Mouse (Mus musculus) intestine, postnatal 0 days (tissue): ENCODE data around the gene Tstd1. TPM values are rescaled to one million over a fixed set of nuclear protein-coding genes. Genes with fewer than 3 reads are reported as not detected.

Experiments
- ATAC-seq: fragments of 200-750 bp; cut with Nextera tagmentation; 2 replicates; pipeline ENCODE4 v1.8.0; 2017; ENCODE audit warnings: mild to moderate bottlenecking, moderate TSS enrichment, moderate library complexity
- H3K27ac ChIP-seq: fragments of 300-500 bp; sonication (generic); 2 replicates; pipeline ENCODE4 v1.5.1; 2014; ENCODE audit warnings: mild to moderate bottlenecking, low read depth, low read length, moderate library complexity
- H3K27me3 ChIP-seq: fragments of 300-500 bp; sonication (generic); replicated peaks from 2 replicates; pipeline ENCODE4 v1.6.1; 2014; ENCODE audit warnings: low read length, mixed read lengths; ENCODE audit not compliant: control insufficient read depth, insufficient read depth
- H3K36me3 ChIP-seq: fragments of 300-500 bp; sonication (generic); 2 replicates; pipeline ENCODE4 v1.6.1; 2014; ENCODE audit warnings: mild to moderate bottlenecking, moderate library complexity; ENCODE audit not compliant: control insufficient read depth, insufficient read depth
- H3K4me1 ChIP-seq: fragments of 300-500 bp; sonication (generic); replicated peaks from 2 replicates; pipeline ENCODE4 v1.6.1; 2014; ENCODE audit warnings: antibody characterized with exemption, low read length, mixed read lengths; ENCODE audit not compliant: control insufficient read depth, insufficient read depth
- H3K4me2 ChIP-seq: fragments of 300-500 bp; sonication (generic); replicated peaks from 2 replicates; pipeline ENCODE4 v1.6.1; 2014; ENCODE audit warnings: low read depth, mild to moderate bottlenecking, moderate library complexity
- H3K4me3 ChIP-seq: fragments of 300-500 bp; sonication (generic); 2 replicates; pipeline ENCODE4 v1.5.1; 2014; ENCODE audit warnings: low read depth, low read length
- H3K9ac ChIP-seq: fragments of 300-500 bp; sonication (generic); 2 replicates; pipeline ENCODE4 v1.6.1; 2014; ENCODE audit warnings: mild to moderate bottlenecking, low read depth, low read length
- H3K9me3 ChIP-seq: fragments of 300-500 bp; sonication (generic); 2 replicates; pipeline ENCODE4 v1.6.1; 2016; ENCODE audit warnings: mixed run types; ENCODE audit not compliant: control insufficient read depth
- CTCF ChIP-seq: sonication (generic); IDR thresholded peaks from 2 replicates; pipeline ENCODE4 v1.5.1; 2016; ENCODE audit warnings: low read depth, mild to moderate bottlenecking, control low read depth, antibody characterized with exemption, moderate library complexity
- WGBS: fragments of 180-500 bp; shearing (Covaris S2); extraction: QIAGEN DNeasy Blood & Tissue Kit; methylation state at CpG from one replicate; pipeline ENCODE4 v1.1.7; 2014; 5-methylcytosine and 5-hydroxymethylcytosine counted together
- polyA plus RNA-seq: library from polyadenylated mRNA; unstranded; fragments of >200 nt; fragmentation: Nextera tagmentation; extraction: Ambion mirVana; gene quantifications from 2 replicates; pipeline ENCODE4 v1.2.1, GENCODE M21; 2015

The Tstd1 gene
- polyA plus RNA-seq = 1.7 and 2.8 TPM in 2 replicates

DNA sequence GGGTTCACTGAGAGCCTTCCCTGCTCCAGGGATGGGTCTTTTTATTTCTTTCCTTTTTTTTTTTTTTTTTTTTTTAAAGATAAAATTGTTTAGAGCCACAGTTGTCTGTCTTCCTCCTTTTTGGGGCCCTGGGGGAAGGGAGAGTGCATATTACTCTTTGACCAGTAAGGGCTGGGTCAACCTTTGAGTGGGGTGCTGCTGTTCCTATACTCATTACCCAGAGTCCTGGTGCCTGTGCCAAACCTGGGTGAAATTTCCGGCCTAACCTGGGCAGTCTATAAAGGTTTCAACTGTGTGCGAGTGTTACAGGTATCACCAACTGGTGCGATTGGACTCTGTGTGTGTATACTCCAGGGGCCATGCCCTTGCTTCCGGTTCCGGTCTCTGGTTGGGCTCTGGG is at the start of gene Tstd1:
Gene Tstd1, plus strand, starts transcription at position 213 of the 400 bp plus-strand sequence.
- H3K9me3 ChIP-seq = no peaks in the 10 kb centered on the region
- peak; percentile 41; the same call in 1 of the 2 replicates for ATAC-seq
- H3K27me3 ChIP-seq = no peaks in the 10 kb centered on the region
- no peak for TF ChIP-seq CTCF
- H3K4me1 ChIP-seq = no peaks in the 10 kb centered on the region
- H3K27ac ChIP-seq = no peak within 1 kb of the TSS
- H3K4me2 ChIP-seq = no peak within 1 kb of the TSS
- no peak within 1 kb of the TSS for H3K4me3 ChIP-seq
- peaks cover 55% of the 10 kb centered on the region for H3K36me3 ChIP-seq
- 83% methylated on average over 5 of the region's 5 CpGs for WGBS
- no peak within 1 kb of the TSS for H3K9ac ChIP-seq

DNA sequence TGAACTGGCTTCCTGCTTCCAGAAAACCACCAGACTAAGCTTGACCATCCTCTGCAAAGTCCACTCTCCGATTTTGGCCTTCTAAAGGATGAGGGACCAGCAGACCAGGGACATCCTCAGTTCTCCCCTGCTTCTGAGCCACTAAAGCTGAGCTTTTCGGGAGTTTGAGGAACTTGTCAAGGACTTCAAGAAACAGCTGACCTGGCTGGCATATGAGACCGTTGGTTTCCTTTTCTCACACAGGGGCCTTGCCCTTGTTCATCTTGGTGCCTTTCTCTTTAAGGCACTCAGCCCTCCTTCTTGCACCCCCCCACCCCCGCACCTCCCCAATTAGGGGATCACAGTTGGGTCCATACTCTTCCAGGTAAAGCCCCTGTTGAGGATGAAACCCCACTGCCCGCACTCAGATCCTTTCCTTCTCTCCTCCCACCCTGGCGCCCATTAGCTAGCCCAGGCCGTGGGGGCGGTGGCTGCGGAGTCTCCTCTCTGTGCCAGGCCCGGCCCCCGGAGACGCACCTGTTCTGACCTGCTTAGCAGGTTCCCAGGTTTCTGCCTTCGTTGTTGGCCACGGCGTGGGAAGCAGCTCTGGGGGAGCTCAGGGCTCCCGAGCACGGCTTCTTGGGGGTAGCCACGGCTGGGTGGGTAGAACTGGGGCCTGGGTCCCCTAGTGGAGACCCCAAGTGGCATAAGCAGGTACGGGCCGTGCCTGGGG is 48.7 kb upstream of the Tstd1 start, which contains the start of gene Nectin4:
Gene Nectin4, plus strand, starts transcription at position 255 of the 712 bp plus-strand sequence.
- ATAC-seq = peak; percentile 72
- peak within 1 kb of the TSS; percentile 55 for H3K4me2 ChIP-seq
- TF ChIP-seq CTCF = no peak
- H3K4me1 ChIP-seq = no peaks in the 10 kb centered on the region
- WGBS = 22% methylated on average over 19 of the region's 20 CpGs
- H3K27me3 ChIP-seq = no peaks in the 10 kb centered on the region
- no peak within 1 kb of the TSS for H3K4me3 ChIP-seq
- no peak within 1 kb of the TSS for H3K27ac ChIP-seq
- no peak within 1 kb of the TSS for H3K9ac ChIP-seq
- H3K9me3 ChIP-seq = no peaks in the 10 kb centered on the region
- H3K36me3 ChIP-seq = no peaks in the 10 kb centered on the region

DNA sequence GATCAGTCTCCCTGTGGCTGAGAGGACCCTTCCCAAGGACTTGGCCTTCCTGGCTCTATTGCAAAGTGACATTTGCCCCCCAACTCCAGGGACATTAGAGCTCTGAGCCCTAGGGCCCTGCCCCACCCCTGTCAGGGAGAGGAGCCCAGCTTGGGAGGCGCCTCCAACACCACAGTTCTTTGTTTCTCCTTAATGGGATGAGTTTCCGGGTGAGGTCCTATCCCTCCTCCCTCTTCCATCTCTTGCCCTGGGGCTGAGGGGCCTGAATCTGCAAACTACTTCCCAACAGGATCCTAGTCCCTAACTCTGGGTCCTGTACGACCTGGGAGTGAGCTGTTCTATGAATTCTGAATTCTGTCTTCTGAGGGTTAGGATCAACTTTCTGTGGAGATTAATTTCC is 45.8 kb upstream of the Tstd1 start:
- Histone ChIP-seq H3K27me3 (no peaks in the 10 kb centered on the region), H3K9ac (no peak overlapping the region), H3K9me3 (no peaks in the 10 kb centered on the region), H3K36me3 (no peaks in the 10 kb centered on the region), H3K27ac (no peak overlapping the region), H3K4me3 (no peak overlapping the region), H3K4me2 (no peak overlapping the region), H3K4me1 (peaks cover 4% of the 10 kb centered on the region; the same call in 1 of the 2 replicates)
- 58% methylated on average over 3 of the region's 3 CpGs for WGBS
- no peak for ATAC-seq
- no peak for TF ChIP-seq CTCF

DNA sequence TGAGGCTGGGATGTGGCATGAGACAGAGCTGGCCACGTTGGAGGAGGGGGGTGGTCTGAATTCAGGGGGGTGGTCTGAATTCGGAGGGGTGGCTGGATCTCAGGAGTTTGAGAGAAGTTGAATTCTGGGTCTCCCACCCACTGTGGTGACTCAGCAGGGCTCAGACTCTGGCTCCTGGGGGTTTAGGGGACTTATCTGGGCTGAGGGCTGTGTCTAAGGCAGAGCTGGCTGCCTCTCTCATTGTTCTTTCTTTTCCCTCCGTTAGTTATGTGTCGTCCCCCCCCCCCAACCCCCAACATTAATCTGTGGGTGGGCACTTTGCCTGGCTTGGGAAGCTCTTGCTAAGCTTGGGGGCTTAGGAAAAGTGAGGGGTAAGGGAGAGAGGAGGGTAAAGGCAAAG is 44.7 kb upstream of the Tstd1 start:
- Histone ChIP-seq H3K9me3 (no peaks in the 10 kb centered on the region), H3K9ac (no peak overlapping the region), H3K36me3 (no peaks in the 10 kb centered on the region), H3K4me2 (no peak overlapping the region), H3K27ac (no peak overlapping the region), H3K27me3 (no peaks in the 10 kb centered on the region), H3K4me1 (peaks cover 4% of the 10 kb centered on the region; the same call in 1 of the 2 replicates), H3K4me3 (no peak overlapping the region)
- no peak for TF ChIP-seq CTCF
- ATAC-seq = no peak
- 10% methylated on average over 3 of the region's 4 CpGs for WGBS

DNA sequence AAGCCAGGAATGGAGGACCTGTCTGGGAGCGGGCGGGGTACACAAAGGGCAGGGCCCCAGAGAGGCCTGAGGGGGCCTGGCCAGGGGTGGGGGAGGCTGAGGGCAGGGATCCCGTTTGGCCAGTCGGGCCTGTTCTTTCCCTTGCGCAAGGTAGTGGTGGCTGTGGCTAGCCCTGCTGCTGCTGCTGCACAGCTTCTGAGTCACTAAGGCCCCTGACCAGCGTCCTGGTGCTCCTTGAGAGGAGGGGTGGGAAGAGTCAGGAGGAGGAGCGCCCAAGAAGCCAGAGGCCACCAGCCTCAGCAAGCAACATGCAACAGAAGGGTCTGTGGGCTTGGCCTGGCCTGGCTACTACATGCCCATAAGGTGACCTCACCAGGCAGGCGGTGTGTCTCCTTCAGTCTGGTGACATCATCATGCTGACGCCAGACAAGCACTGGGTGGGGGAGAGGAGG is 43.0 kb upstream of the Tstd1 start:
- peak; percentile 76 for ATAC-seq
- TF ChIP-seq CTCF = no peak
- Histone ChIP-seq H3K27me3 (peaks cover 3% of the 10 kb centered on the region; the same call in 1 of the 2 replicates), H3K4me1 (peaks cover 9% of the 10 kb centered on the region; the same call in 1 of the 2 replicates), H3K4me3 (no peak overlapping the region), H3K36me3 (no peaks in the 10 kb centered on the region), H3K9me3 (no peaks in the 10 kb centered on the region), H3K27ac (no peak overlapping the region), H3K9ac (no peak overlapping the region), H3K4me2 (0 out of 2 replicates have a peak overlapping the region, but pooled peaks have one; percentile 10)
- WGBS = 28% methylated on average over 9 of the region's 9 CpGs

DNA sequence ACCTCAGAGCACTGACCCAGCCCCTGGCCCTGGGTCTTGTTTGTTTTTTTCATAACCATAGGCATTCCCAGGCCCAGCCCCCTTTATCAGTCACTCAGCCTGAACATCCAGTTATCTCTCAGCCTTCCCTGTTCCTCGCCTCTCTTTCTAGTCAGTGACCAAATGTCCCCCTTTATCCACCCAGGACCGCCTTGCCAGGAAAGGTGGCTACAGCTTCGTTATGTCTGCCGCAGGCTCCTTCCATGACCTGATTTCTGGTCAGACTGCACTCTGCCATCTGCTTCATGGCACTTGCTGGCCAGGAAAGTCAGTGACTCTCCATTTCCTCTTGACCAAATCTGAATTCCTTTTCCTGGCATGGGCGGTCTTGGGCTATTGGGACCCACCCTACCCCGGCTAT is 40.4 kb upstream of the Tstd1 start:
- Histone ChIP-seq H3K4me2 (no peak overlapping the region), H3K4me3 (no peak overlapping the region), H3K4me1 (peaks cover 9% of the 10 kb centered on the region; the same call in 1 of the 2 replicates), H3K9me3 (no peaks in the 10 kb centered on the region), H3K36me3 (no peaks in the 10 kb centered on the region), H3K9ac (no peak overlapping the region), H3K27me3 (peaks cover 5% of the 10 kb centered on the region; the same call in 1 of the 2 replicates), H3K27ac (no peak overlapping the region)
- no peak for ATAC-seq
- TF ChIP-seq CTCF = no peak
- WGBS = 82% methylated on average over 6 of the region's 6 CpGs
